Mouse (Mus musculus) embryonic stem cell, embryonic (primary cell): ENCODE measurements around the gene Mlst8.

Experiments
- CTCF ChIA-PET, 4 experiments: fragments of 300-600 bp in 2 of 4; fragments of 350-600 bp in 2 of 4; sonication (Branson Sonifier 250); formaldehyde crosslinking; loops; one replicate each; lab custom pipeline; 2022; ENCODE audit warnings: inconsistent platforms in 2 of 4; lab: Charles Lee
- POLR2A ChIA-PET, 4 experiments: fragments of 300-600 bp in 2 of 4; fragments of 350-600 bp in 2 of 4; sonication (Branson Sonifier 250); formaldehyde crosslinking; loops; one replicate each; lab custom pipeline; 2022; ENCODE audit warnings: antibody characterized with exemption in 4 of 4, inconsistent platforms in 1 of 4; lab: Charles Lee

Mlst8 gene

GRCm38 (mm10) chr17:24504085-24504484, 25.2 kb upstream of the Mlst8 start:
- CTCF ChIA-PET: interaction anchor here in 3 of 4 experiments (0.7 to 3.8 kb wide), 7 partner anchors 9 to 144 kb away, joined by 3 to 20 read pairs (median 6); partner anchors contain the start of gene Mlst8 (in 2 of the 3)
- POLR2A ChIA-PET: interaction anchor here (0.5 to 16.1 kb wide), 18 partner anchors 9 to 90 kb away, joined by 3 to 356 read pairs (median 5); partner anchors contain the start of genes Traf7 (in 3 of the 4), Mlst8 (in 2 of the 4), Bricd5 (in 1 of the 4) and Pkd1 (in 1 of the 4)

GRCm38 (mm10) chr17:24502208-24502607, 23.3 kb upstream of the Mlst8 start:
- CTCF ChIA-PET: interaction anchor here in 2 of 4 experiments (0.6 to 3.8 kb wide), 6 partner anchors 11 to 130 kb away, joined by 3 to 20 read pairs (median 4); partner anchors contain the start of genes Nthl1 (in 1 of the 2) and Tsc2 (in 1 of the 2)
- POLR2A ChIA-PET: interaction anchor here in 3 of 4 experiments (0.8 to 16.1 kb wide), 11 partner anchors 11 to 251 kb away, joined by 3 to 356 read pairs (median 4); partner anchors contain the start of genes Traf7 (in 3 of the 3), Hs3st6 (in 1 of the 3), Mlst8 (in 1 of the 3) and Pkd1 (in 1 of the 3)

- CTCF ChIA-PET: interaction anchor here in 2 of 4 experiments (1.0 to 1.9 kb wide), 4 partner anchors 9 to 160 kb away, joined by 3 to 13 read pairs (median 7); no protein-coding TSS in a partner anchor
- POLR2A ChIA-PET: interaction anchor here in 2 of 4 experiments (1.7 to 2.8 kb wide), 4 partner anchors 11 to 32 kb away, joined by 6 to 27 read pairs (median 14); partner anchors contain the start of genes Traf7 (in 2 of the 2) and Mlst8 (in 1 of the 2)
Measured at GRCm38 (mm10) chr17:24496026-24496425, 17.1 kb upstream of the Mlst8 start.

- CTCF ChIA-PET: interaction anchor here (0.8 to 1.9 kb wide), 21 partner anchors 8 to 232 kb away, joined by 3 to 13 read pairs (median 5); partner anchors contain the start of genes Dnase1l2 (in 1 of the 4), Ndufb10 (in 1 of the 4) and Rpl3l (in 1 of the 4)
Measured at GRCm38 (mm10) chr17:24495443-24495842, 16.6 kb upstream of the Mlst8 start.

GRCm38 (mm10) chr17:24494627-24495335, 15.9 kb upstream of the Mlst8 start:
- ChIA-PET POLR2A (interaction anchor here in 3 of 4 experiments (0.6 to 2.8 kb wide), 26 partner anchors 9 to 274 kb away, joined by 3 to 27 read pairs (median 4); partner anchors contain the start of genes Mlst8 (in 3 of the 3), Pkd1 (in 2 of the 3), Traf7 (in 2 of the 3) and Tedc2 (in 1 of the 3)), CTCF (interaction anchor here (0.5 to 3.9 kb wide), 43 partner anchors 9 to 756 kb away, joined by 3 to 19 read pairs (median 4); partner anchors contain the start of genes Mlst8 (in 3 of the 4), Tbl3 (in 2 of the 4), Dnase1l2 (in 1 of the 4) and Ndufb10 (in 1 of the 4))

More at GRCm38 (mm10) chr17:24495443-24495842, 16.6 kb upstream of the Mlst8 start:
- POLR2A ChIA-PET: interaction anchor here in 3 of 4 experiments (0.8 to 2.8 kb wide), 11 partner anchors 10 to 54 kb away, joined by 3 to 27 read pairs (median 5); partner anchors contain the start of genes Mlst8 (in 3 of the 3), Traf7 (in 2 of the 3) and Pkd1 (in 1 of the 3)

- ChIA-PET CTCF (interaction anchor here (0.6 to 4.4 kb wide), 5 partner anchors 10 to 339 kb away, joined by 3 to 32 read pairs (median 5); partner anchors contain the start of gene Mlst8 (in 2 of the 4)), POLR2A (interaction anchor here in 3 of 4 experiments (0.6 to 24.5 kb wide), 23 partner anchors 9 to 239 kb away, joined by 3 to 396 read pairs (median 7); partner anchors contain the start of genes Mlst8 (in 3 of the 3), Traf7 (in 3 of the 3), Pkd1 (in 2 of the 3) and Ccnf (in 1 of the 3))
Measured at GRCm38 (mm10) chr17:24490399-24490798, 11.5 kb upstream of the Mlst8 start.

- ChIA-PET CTCF (interaction anchor here in 3 of 4 experiments (0.6 to 4.4 kb wide), 6 partner anchors 9 to 269 kb away, joined by 3 to 32 read pairs (median 4); partner anchors contain the start of genes Mlst8 (in 2 of the 3) and Tedc2 (in 1 of the 3)), POLR2A (interaction anchor here in 3 of 4 experiments (0.6 to 24.5 kb wide), 28 partner anchors 9 to 524 kb away, joined by 3 to 396 read pairs (median 6); partner anchors contain the start of genes Mlst8 (in 3 of the 3), Traf7 (in 3 of the 3), Pkd1 (in 2 of the 3) and Ccnf (in 1 of the 3))
Measured at GRCm38 (mm10) chr17:24489265-24490030, 10.6 kb upstream of the Mlst8 start.

GRCm38 (mm10) chr17:24488662-24489264, 9.9 kb upstream of the Mlst8 start:
- ChIA-PET POLR2A (interaction anchor here in 3 of 4 experiments (0.6 to 24.5 kb wide), 19 partner anchors 9 to 524 kb away, joined by 3 to 396 read pairs (median 7); partner anchors contain the start of genes Mlst8 (in 3 of the 3), Traf7 (in 3 of the 3), Ndufb10 (in 1 of the 3) and Nthl1 (in 1 of the 3)), CTCF (interaction anchor here in 2 of 4 experiments (0.8 to 4.4 kb wide), 4 partner anchors 9 to 14 kb away, joined by 3 to 32 read pairs (median 4); partner anchors contain the start of gene Mlst8 (in 2 of the 2))

GRCm38 (mm10) chr17:24488186-24488661, 9.3 kb upstream of the Mlst8 start, which contains the start of gene Caskin1:
TSS of gene Caskin1 (plus strand) at chr17:24488601.
- ChIA-PET CTCF (interaction anchor here in 2 of 4 experiments (0.6 to 4.4 kb wide), 4 partner anchors 9 to 179 kb away, joined by 3 to 32 read pairs (median 3); partner anchors contain the start of gene Mlst8 (in 2 of the 2)), POLR2A (interaction anchor here in 3 of 4 experiments (0.6 to 24.5 kb wide), 9 partner anchors 9 to 222 kb away, joined by 3 to 396 read pairs (median 5); partner anchors contain the start of genes Mlst8 (in 2 of the 3), Traf7 (in 2 of the 3), E4f1 (in 1 of the 3) and Pgp (in 1 of the 3))

GRCm38 (mm10) chr17:24485090-24485860, 6.4 kb upstream of the Mlst8 start:
- POLR2A ChIA-PET: interaction anchor here in 3 of 4 experiments (0.6 to 24.5 kb wide), 29 partner anchors 9 to 366 kb away, joined by 3 to 396 read pairs (median 4); partner anchors contain the start of genes Traf7 (in 3 of the 3), Pkd1 (in 2 of the 3), Zfp598 (in 2 of the 3) and Bricd5 (in 1 of the 3)

GRCm38 (mm10) chr17:24483495-24483894, 4.6 kb upstream of the Mlst8 start:
- ChIA-PET POLR2A (interaction anchor here in 2 of 4 experiments (0.9 to 24.5 kb wide), 6 partner anchors 11 to 67 kb away, joined by 3 to 396 read pairs (median 4); partner anchors contain the start of genes Traf7 (in 2 of the 2) and Rab26 (in 1 of the 2)), CTCF (interaction anchor here in 1 of 4 experiments (1.2 kb wide), 1 partner anchor 11 kb away, joined by 4 read pairs; no protein-coding TSS in a partner anchor)

More at GRCm38 (mm10) chr17:24485090-24485860, 6.4 kb upstream of the Mlst8 start:
- CTCF ChIA-PET: interaction anchor here (0.6 to 1.9 kb wide), 11 partner anchors 9 to 464 kb away, joined by 3 to 7 read pairs (median 3); no protein-coding TSS in a partner anchor

GRCm38 (mm10) chr17:24481027-24481815, 2.3 kb upstream of the Mlst8 start:
- ChIA-PET POLR2A (interaction anchor here (0.7 to 24.5 kb wide), 24 partner anchors 9 to 330 kb away, joined by 3 to 396 read pairs (median 6); partner anchors contain the start of genes Traf7 (in 3 of the 4), E4f1 (in 2 of the 4), Pgp (in 2 of the 4) and Caskin1 (in 1 of the 4)), CTCF (interaction anchor here (0.9 to 3.2 kb wide), 9 partner anchors 12 to 278 kb away, joined by 3 to 19 read pairs (median 4); no protein-coding TSS in a partner anchor)

GRCm38 (mm10) chr17:24480201-24480826, 1.4 kb upstream of the Mlst8 start:
- POLR2A ChIA-PET: interaction anchor here in 3 of 4 experiments (0.6 to 24.5 kb wide), 51 partner anchors 8 to 331 kb away, joined by 3 to 396 read pairs (median 7); partner anchors contain the start of genes Traf7 (in 3 of the 3), Zfp598 (in 3 of the 3), E4f1 (in 2 of the 3) and Npw (in 2 of the 3)

More at GRCm38 (mm10) chr17:24480201-24480826, 1.4 kb upstream of the Mlst8 start:
- CTCF ChIA-PET: interaction anchor here (0.6 to 3.2 kb wide), 37 partner anchors 8 to 732 kb away, joined by 3 to 45 read pairs (median 4); partner anchors contain the start of genes Caskin1 (in 1 of the 4), E4f1 (in 1 of the 4), Pgp (in 1 of the 4) and Pkd1 (in 1 of the 4)
